Mouse (Mus musculus) induced T-regulatory cell, adult 2 months (primary cell): Measurements from ENCODE around the gene Ankrd9.

Experiments used
- DNase-seq: peaks from one replicate; pipeline ENCODE4 v3.0.0-alpha.2; 2012; ENCODE audit warnings: low read depth

Ankrd9 gene

DNA sequence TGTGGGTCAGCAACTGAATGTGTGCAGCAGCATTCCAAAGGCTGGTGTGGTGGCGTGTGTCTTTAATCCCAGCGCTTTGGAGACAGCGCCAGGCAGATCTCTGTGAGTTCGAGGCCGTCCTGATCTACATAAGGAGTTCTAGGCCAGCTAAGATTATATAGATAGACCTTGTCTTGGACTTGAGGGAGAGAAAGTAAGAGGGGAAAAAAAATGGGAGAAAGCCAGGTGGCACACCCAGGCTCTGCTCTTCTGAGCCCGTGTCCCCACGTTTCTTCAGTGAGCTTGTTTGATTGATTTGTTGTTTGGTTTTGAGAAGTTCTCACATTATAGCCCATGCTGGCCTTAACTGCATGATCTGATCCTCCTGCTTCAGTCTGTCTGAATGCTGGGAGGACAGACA, 11.7 kb upstream of the Ankrd9 start:
- no peak for DNase-seq

DNA sequence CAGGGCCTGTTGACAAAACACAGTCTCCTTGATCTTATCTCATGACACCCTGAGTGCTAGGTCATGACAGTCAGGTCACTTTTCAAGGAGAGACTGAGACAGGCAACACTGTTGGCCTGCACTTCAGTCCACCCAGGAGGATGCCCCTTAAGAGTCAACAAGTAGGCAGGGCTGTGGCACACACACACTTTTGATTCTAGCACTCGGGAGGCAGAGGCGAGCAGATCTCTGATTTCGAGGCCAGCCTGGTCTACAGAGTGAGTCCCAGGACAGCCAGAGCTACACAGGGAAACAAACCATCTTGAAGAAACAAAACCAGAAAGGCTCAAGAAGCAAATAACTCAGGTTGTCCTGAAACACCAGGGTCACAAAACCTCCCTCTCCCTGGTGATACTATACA, 10.6 kb upstream of the Ankrd9 start:
- DNase-seq, result no peak

DNA sequence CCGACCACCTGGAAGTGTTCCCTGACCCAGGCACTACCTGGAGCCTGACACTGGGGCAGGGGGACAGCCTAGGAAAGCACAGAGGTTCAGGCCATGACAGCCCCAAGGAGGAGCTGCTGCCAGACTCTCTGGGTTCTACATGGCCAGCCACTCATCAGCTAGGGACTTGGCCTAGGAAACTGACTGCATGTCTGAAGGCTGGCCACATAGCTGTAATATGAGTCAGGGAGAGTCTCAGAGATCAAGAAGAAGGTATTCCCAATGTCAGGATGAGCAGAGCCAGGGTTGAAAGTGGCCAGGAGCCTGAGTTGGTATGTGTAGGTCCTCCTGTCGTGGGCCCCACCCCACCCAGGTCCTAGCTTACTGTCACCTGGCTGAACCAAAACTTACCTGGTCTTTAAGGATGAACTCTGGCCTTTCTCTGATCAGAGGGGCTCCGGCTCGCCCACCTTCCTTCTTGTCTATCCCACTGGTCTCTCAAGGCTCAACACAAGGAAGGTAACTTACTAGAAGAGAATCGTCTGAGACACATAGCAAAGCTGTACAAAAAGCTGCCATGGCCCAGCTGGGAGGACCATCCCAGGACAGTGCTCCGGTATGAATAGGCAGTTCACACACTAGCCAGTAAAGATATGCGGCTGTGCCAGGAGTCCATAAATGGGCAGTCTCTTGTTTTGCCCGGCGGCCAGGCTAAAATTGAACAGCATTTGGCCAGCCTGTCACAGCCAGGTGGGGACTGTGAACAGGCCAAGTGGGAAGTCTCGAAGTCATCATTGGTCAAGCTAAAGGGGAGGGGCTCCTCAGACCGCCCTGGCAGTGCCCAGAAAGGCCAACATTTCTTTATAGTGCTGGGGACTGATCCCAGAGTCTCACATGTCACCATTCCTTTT, 7.9 kb upstream of the Ankrd9 start:
- no peak for DNase-seq

DNA sequence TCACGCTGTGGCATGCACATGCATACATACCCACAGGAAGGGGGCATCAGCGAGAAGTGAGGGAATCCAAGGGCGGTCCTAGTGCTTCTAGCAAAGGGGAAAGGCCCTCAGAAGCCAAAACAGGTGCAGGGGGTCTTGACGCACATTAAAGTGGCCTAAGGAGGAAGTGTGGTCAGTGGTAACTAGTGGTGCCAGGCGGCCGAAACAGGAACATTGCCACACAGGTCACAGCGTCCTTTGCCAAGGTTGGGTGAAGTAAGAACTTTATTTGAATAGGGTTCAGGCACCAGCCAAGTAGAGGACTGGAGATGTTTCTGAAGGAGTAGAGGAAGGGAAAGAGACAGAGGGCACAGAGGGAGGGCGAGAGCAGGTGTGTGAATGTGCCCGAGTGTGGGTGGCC, 6.3 kb upstream of the Ankrd9 start:
- DNase-seq, result no peak

DNA sequence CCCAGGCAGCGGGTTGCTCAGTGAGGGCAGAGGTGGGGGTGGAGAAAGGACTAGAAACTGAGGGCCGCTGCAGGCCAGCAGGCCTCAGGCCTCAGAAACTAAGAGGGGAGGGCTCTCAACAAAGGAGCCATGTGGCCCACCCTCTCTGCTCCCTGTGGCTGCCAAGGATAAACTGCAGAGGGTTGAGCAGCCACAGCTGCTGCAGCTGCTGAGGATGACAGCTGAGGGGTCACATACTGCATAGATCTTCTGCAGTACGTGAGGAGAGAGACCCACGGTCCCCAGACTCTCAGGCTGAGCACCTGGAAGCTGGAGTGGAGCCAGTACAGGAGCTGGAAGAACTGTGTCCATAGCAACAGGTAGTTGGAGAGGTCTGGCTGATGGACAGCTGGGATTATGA, 5.8 kb upstream of the Ankrd9 start:
- no peak for DNase-seq

DNA sequence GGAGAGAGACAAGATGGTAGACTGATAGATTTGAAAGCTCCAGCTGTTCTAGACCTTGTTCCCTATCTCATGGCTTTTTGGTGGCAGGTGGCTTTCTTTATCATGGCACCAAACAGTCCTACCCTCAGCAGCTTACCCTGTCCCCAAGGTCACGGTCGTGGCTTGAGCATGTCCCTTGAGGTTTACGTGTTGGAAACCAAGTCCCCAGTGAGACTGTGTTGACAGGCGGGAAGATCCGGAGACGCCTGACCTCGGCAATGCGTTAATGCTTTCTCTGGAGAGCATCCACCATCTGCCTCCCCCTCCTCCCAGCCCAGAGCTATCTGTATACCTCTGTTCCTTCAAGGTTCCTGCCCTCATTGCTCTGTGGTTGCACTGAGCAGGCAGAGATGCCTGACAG, 4.9 kb upstream of the Ankrd9 start:
- DNase-seq, result no peak

DNA sequence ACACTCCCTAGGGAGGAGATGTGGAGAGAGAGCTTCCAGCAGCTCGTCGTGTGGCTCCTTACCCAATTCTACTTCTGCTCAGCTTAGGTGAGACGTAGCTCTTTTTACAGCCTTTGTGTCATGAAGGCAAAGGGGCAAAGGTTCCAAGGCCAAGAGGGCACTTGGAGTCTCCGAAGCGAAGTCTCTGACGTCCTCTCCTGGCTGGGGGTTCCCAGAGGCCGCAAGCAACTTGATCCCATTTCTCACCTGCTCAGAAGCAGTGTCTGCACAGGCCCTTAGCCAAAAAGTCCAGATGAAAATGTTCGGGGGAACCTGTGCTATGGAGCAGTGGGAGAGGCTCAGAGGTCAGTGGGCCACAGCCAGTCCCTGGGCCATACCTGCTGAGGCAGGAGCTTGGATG, 4.2 kb upstream of the Ankrd9 start:
- DNase-seq, result no peak

DNA sequence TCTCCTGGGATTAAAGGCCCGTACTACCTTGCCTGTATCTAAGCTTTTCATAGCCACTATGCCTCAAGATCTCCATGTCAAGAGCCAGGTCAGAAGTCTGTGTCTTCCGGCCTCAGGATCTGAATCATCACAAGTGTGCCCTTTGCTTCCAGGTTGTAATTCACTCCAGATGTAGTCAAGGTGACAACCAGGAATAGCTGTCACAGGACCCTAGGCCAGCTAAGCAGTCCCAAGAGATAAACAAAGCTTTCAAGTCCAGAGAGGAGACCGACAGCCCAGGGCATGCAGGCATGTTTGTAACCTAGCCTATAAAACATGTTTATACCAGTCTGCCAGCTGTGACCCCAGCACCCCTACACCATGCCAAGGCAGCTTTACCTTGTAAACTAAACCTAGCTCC, 2.9 kb upstream of the Ankrd9 start:
- no peak for DNase-seq

DNA sequence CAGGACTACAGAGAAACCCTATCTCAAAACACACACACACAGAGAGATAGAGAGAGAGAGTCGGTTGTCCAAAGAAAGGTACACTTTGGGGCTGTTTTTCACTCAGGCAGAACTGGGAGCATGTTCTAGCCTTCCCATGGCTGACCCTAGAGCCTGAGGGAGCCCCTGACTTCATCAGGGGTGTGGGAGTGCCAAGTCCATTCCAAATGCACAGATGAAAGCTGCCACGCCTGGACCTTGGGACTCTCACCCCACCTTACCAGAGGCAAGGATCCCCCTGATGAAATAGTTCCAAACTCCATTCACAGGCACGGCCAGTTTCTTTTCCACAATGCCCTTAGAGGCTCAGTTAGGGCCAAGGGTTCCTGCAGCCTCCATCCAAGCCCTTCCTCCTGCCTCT, 968 bp upstream of the Ankrd9 start:
- no peak for DNase-seq

DNA sequence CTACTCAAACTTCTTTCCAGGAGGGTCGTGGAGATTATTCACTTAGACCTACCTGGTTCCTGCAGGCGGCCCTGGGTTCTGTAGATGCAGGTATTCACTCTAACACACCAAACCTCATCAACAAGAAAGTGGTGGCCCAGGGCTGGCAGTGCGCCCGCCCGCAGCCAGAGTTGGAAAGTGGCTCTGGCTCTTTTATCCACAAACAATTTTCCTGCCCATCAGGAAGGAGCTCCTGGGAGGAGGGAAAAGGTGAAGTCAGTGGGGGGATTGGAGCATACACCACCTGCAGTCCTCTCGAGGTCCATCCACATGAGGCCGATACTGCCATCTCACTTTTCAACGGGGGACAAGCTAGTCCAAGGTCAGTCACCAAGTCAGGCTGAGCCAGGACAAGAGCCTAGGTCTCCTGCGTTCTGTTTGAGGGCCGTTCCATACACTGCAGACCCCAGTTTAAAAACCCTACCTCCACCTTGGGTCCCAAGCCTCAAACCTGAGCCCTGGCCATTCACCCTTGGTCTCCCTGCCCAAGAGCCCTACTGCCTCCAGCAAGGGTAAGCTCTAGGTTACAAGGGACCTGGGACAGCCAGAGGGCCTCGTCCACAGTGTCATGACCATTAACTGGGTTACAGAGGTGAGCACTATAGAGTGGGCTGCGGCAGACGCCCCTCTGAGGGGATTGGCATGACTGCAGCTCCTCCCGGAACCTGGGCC, 789 bp downstream of the Ankrd9 start:
- no peak for DNase-seq

DNA sequence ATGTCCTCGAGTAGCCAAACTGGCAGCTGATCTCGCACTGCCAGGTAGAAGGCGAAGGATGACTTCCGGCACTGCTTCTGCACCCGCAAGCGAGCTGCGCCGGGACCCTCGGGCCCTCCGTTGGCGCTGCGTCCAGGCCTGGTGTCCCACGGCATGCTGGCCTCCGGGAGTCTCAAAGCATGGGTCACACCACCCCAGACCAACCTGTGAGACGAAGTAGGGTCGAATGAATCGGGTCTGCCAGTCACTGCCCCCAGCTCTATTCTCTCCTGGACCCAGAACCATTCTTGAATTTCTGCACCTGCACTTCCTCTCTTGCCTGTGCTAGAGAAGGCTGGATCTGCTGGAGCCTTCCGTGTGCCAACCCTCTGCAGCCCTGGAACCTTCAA, 1.5 kb downstream of the Ankrd9 start:
- no peak for DNase-seq

DNA sequence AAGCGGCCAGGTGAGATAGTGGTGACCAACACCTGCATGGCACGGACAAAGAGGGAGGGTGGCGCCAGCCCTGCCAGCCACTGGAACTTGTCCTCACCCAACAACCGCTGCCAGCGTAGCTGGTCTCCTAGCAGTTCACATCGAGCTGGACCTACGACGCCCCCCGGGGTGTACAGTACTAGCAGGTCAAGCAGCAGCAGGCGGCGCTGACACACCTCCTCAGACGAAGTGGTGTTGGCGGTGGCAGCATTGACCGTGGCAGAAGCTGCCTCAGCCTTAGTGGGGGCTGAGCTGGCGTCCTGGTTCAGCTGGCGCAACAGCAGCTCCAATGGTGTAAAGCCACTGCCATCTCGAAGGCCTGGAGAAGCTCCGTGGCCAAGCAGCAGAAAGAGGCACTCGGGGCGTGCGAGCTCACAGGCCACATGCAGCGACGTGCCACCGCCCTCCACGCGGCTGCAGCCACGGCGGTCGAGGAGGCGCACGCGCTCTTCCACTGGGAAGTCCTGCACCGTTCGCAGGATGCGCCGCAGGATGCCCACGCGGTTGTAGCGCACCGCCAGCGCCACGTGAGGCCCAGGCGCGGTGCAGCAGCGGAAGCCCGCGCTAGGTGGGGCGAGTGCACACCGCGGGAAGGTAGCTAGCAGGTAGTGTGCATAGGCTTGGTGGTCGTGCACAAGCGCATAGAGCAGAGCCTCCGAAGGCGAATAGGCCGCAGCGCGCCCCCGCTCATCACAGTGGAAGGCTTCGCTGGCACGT, 2.1 kb downstream of the Ankrd9 start:
- no peak for DNase-seq

DNA sequence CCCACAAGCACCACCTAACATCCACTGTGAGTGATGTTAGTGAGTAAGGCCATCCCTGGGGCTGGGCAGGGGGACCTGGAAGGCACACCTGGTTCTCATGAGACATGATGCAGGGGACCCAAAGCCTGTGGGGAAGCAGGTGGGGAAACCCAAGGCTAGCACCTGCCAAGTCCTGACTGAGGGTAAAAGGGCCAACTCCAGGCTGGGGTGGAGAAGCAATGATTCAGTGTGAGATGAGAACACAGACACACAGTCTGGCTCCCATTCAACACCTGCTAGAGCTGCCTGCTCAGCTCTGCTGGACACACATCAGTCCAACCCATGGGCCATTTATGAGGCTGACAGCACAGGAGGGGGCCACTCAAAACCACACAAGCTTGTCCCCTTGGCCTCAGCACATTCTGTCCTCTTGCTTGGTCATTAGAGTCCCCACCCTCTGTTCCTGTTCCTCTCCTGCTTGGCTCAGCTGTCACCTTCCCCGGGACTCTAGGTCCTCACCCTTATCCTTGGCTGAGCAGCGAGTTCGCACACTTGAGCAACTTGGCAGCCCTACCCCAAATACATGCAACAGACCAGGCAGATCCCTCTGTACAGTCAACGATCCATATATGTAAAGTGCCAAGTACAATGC, 2.9 kb downstream of the Ankrd9 start:
- no peak for DNase-seq

DNA sequence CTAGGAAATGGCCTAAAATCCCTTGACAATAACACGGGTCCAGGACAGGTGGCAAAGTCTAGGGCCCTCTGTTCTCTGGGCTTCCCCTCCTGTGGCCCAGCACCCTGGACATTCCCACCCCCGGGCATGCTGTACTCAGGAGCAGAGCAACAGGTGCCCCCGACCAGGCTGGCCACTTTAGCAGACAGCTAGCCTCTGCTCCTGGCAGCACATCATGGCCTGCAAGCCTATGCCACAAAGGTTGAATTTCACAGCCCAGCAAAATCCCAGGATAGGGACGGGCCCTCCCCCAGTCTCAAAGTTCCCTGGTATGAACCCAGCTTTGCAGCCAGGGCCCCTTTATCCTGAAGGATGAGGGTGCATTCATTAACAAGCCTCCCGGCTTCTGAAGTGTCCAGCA, 3.5 kb downstream of the Ankrd9 start:
- DNase-seq, result no peak

DNA sequence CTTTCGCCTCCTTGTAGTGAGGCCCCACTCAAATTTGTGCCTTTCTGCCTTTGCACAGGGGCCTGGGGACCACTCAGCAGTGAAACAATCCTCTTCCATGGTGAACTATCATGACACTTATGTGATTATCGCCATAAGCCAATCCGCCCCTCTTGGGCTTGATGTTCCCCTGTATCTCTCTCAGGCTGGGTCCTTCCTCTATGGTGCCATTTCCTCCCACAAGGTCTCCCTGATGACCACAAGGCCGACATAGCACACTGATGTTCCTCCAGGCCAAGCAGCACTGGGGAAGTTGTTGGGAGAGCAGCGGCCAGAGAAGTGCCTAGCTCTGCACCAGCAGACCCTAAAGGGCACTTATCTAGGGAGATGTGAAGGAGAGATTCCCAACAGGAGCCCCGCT, 4.1 kb downstream of the Ankrd9 start:
- no peak for DNase-seq

DNA sequence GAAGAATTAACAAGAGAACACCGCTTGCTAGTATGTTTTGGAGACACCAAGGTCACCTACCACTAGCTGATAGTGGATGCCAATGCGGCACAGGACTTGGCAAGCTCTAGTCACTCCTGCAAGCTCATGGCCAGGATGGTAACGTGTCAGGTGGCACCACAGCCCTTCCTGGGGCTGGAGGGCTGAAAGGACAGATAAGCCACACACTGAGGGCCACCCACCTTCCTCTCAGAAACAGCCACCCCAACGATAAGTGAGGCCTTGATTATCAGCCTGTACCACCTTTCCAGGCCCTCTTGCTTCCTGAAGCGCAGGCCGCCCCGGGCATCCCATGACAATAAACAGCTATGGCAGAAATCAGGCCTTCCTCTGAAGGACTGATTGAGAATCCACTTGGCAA, 4.5 kb downstream of the Ankrd9 start:
- no peak for DNase-seq

DNA sequence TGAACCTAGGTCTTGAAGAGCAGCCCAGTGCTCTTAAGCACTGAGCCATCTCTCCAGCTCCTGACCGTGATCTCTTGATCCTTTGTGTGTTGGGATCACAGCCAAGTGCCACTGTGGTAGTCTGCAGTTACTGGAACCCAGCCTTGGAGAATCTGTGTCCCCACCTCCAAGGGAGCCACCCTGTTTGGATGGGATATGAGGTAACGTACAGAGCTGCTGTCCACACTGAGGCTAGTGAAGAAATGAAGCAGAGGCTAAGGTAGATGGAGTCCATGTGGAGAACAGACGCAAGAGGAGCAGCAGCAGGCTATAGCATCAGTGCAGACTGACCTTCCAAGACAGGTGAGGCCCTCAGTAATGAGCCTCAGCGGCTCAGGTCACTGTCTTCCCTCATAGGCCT, 5.0 kb downstream of the Ankrd9 start:
- DNase-seq, result no peak

DNA sequence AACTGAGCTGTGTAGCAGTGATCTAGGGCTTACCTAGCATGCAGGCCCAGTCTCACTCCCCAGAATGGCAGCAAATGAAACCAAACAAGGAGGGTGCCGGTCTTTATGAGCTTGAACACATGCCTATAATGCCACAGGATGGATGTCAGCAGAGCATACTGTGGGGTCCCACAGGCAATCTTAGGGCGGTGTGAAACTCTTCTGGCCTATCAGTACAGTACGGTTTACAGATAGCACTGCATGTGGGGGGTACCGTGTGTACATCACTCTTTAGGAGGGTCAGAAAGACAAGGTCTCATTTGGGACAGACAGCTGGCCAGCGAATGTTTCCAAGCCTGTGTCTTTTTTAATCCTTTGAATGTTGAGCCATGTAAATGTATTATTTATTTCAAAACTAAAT, 6.9 kb downstream of the Ankrd9 start:
- DNase-seq, result no peak

DNA sequence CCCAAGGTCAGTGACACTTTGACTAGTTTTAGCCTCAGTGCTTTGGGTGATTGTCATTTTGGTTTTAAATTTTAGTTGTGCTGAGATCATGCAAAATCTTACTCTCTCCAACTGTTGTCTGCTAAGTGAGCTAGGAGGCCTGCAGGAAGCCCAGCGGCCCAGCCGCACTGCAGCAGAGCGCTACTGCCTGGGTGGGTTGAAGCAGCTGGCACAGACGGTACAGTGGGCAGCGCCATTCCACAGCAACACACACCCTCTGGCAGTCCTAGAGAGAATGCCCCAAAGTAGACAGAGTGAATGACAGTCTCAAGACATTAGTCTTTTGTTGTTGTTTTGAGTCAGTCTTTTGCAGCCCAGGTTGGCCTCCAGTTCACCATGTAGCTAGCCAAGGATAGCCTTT, 8.4 kb downstream of the Ankrd9 start:
- DNase-seq, result no peak

DNA sequence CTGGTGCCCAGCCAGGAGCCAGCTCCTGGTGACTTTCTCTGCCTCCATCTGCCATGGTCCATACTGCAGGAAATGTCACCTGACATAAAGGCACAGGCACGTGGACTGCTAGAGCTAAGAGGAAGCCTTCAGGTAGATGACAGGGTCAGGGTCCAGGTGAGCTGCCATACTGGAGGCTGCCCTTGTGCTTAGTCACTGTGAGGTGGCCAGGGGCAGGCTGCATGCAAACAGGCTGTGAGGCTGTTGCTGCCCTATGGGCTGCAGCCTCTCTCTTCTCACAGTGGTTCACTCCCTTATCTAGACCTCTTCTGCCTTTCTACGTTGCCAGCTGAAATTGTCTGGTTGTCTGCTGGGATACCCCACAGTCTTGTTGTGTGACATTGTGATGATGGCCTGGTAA, 11.7 kb downstream of the Ankrd9 start:
- DNase-seq, result no peak

DNA sequence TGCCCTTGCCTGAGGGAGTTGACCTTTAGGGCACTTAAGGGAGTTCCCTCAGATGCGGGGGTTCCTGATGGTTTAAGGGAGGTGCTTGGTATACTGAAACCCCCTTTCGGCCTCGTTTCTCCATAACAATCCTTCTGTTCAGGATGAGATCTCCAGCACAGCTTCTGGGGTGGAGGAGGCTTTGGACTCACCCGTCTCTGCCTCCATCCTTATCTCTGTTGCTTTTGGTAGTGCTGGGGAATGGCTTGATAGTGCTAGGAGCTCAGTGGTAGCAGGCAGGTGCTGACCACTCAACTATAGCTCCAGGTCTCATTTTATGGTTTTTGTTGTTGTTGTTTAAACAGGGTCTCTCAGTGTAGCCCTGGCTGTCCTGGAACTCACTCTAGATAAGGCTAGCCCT, 12.8 kb downstream of the Ankrd9 start:
- no peak for DNase-seq

DNA sequence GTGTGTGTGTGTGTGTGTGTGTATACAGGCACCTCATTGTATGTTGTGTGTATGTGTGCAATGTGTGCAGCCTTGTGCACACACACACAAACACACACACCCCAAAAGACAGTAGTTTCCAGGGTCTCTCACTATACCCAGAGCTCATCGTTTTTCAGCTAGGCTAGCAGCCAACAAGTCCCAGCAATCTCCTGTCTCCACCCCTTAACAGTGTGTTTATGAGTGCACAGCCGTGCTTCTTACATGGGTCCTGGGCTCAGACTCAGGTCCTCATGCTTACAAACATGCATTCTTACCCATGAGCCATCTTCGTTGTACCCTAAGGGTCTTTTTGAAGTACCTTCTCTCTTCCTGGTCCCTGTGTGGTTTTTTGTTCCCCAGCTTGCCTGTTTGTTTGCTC, 13.3 kb downstream of the Ankrd9 start:
- no peak for DNase-seq

DNA sequence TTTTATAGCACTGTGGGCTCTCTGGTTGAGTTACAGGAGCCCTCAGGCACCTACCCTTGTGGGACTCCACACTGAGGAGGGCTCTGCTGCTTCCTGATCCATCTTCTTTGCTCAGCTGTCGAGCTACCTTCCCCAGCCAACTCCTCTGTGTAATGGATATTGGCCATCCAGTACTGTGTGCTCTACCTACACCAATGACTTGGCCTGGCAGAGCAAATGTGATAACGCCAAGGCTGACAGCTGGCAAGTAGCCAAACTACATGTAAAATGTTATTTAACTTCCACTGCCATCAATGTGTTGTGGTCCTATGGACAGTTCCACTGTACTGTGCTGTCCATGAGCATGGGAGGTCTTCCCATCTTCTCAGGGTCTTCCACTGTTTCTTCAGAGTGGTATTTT, 16.9 kb downstream of the Ankrd9 start:
- no peak for DNase-seq
